Mouse (Mus musculus): ENCODE results near the gene Tspan31. TPM values are rescaled to one million over a fixed set of nuclear protein-coding genes. Genes with fewer than 3 reads are reported as not detected.
A peak's percentile ranks its signal among the peaks of the same experiment; 100 is the strongest.

Gene Tspan31
- total and polyA plus RNA-seq, 3 experiments = 57.2 to 63.1 TPM; not detected in 1

GRCm38 (mm10) chr10:127059968-127060916, 9.8 kb downstream of the Tspan31 start, which contains the start of gene March9:
Gene March9, minus strand, starts transcription at chr10:127060184.
- Histone ChIP-seq H3K4me1 (ENCODE audit: control insufficient read depth in 1 of 2, insufficient read depth in 2 of 2, low read length in 2 of 2) (peaks cover 3 to 18% of the 10 kb centered on the region in 2 experiments; a peak in 3 of 4 replicates), H3K9me3 (replicated peaks; ENCODE audit: insufficient read depth, low read length) (no peaks in the 10 kb centered on the region), H3K79me2 (ENCODE audit: control insufficient read depth, insufficient read depth, low read length, poor library complexity) (peaks cover 18% of the 10 kb centered on the region), H3K4me3 (ENCODE audit: control insufficient read depth in 1 of 2, insufficient read depth in 1 of 2, low read depth in 2 of 2, low read length in 2 of 2) (peak within 1 kb of the TSS; percentile 35 to 63), H3K9ac (ENCODE audit: control insufficient read depth, low read depth, low read length, poor library complexity, severe bottlenecking) (peak within 1 kb of the TSS; percentile 61), H3K27me3 (ENCODE audit: control insufficient read depth in 1 of 2, insufficient read depth in 2 of 2, low read length in 2 of 2) (no peaks in the 10 kb centered on the region), H3K36me3 (ENCODE audit: control insufficient read depth in 1 of 2, insufficient read depth in 2 of 2, low read length in 2 of 2) (peaks cover 6 to 13% of the 10 kb centered on the region in 2 experiments), H3K27ac (ENCODE audit: control insufficient read depth, low read depth, low read length) (no peak within 1 kb of the TSS)
- no peak for TF ChIP-seq MYC (IDR thresholded peaks at IDR 0.05; ENCODE audit: low read depth, low read length)
- TF ChIP-seq MAX (IDR thresholded peaks at IDR 0.05; ENCODE audit: low read length) = no peak
- TF ChIP-seq POLR2A (IDR thresholded peaks at IDR 0.05; ENCODE audit: control insufficient read depth in 1 of 2, insufficient read depth in 1 of 2, low read depth in 1 of 2, low read length in 2 of 2, poor library complexity in 1 of 2) = no peak
- no peak for TF ChIP-seq ELF1 (IDR thresholded peaks at IDR 0.05; ENCODE audit: low read depth, low read length)
- 0 out of 2 replicates have a peak, but pooled peaks have one; percentile 5 for TF ChIP-seq SIN3A (IDR thresholded peaks at IDR 0.05; ENCODE audit: low read length)
- peak; percentile 77 for TF ChIP-seq NRF1 (IDR thresholded peaks at IDR 0.05; ENCODE audit: insufficient read depth, low read depth, low read length, poor library complexity, severe bottlenecking)
- no peak for TF ChIP-seq GABPA (IDR thresholded peaks at IDR 0.05; ENCODE audit: low read depth, low read length)
- no peak for TF ChIP-seq USF1 (IDR thresholded peaks at IDR 0.05; ENCODE audit: low read depth, low read length)
- peak; percentile 86; the same call in 1 of the 2 replicates for TF ChIP-seq MAZ (IDR thresholded peaks at IDR 0.05; ENCODE audit: low read depth, low read length)
- no peak for TF ChIP-seq MEF2A (IDR thresholded peaks at IDR 0.05; ENCODE audit: extremely low read depth, insufficient replicate concordance, low read depth, low read length, poor library complexity, severe bottlenecking)
- TF ChIP-seq UBTF (IDR thresholded peaks at IDR 0.05; ENCODE audit: borderline replicate concordance, insufficient read depth, low read depth, low read length) = no peak
- no peak for TF ChIP-seq CHD1 (IDR thresholded peaks at IDR 0.05; ENCODE audit: low read depth, low read length)
- no peak for TF ChIP-seq E2F4 (IDR thresholded peaks at IDR 0.05; ENCODE audit: borderline replicate concordance, low read depth, low read length)
- no peak for TF ChIP-seq ZC3H11A (IDR thresholded peaks at IDR 0.05; ENCODE audit: low read depth, low read length)
- DNase-seq (ENCODE audit: low read depth, low spot score) = peak; percentile 73

- Histone ChIP-seq H3K27ac (ENCODE audit: control insufficient read depth, low read depth, low read length) (no peak overlapping the region), H3K27me3 (ENCODE audit: control insufficient read depth in 1 of 2, insufficient read depth in 2 of 2, low read length in 2 of 2) (no peaks in the 10 kb centered on the region), H3K9me3 (replicated peaks; ENCODE audit: insufficient read depth, low read length) (no peaks in the 10 kb centered on the region), H3K4me1 (ENCODE audit: control insufficient read depth in 1 of 2, insufficient read depth in 2 of 2, low read length in 2 of 2) (peaks cover 3 to 10% of the 10 kb centered on the region in 2 experiments; a peak in 2 of 4 replicates), H3K4me3 (ENCODE audit: control insufficient read depth in 1 of 2, insufficient read depth in 1 of 2, low read depth in 2 of 2, low read length in 2 of 2) (peak overlapping the region; percentile 35 to 63), H3K79me2 (ENCODE audit: control insufficient read depth, insufficient read depth, low read length, poor library complexity) (peaks cover 10% of the 10 kb centered on the region), H3K36me3 (ENCODE audit: control insufficient read depth in 1 of 2, insufficient read depth in 2 of 2, low read length in 2 of 2) (peaks cover 0 to 6% of the 10 kb centered on the region in 2 experiments; a peak in 2 of 4 replicates), H3K9ac (ENCODE audit: control insufficient read depth, low read depth, low read length, poor library complexity, severe bottlenecking) (peak overlapping the region; percentile 61)
- no peak for DNase-seq (ENCODE audit: low read depth, low spot score)
- TF ChIP-seq MAZ (IDR thresholded peaks at IDR 0.05; ENCODE audit: low read depth, low read length) (no peak), TBP (IDR thresholded peaks at IDR 0.05; ENCODE audit: low read depth, low read length) (no peak), MYB (IDR thresholded peaks at IDR 0.05; ENCODE audit: low read depth, low read length) (no peak)
These were observed 10.7 kb downstream of the Tspan31 start for GRCm38 (mm10) chr10:127059174-127059967.
